Mouse (Mus musculus) bone marrow, adult 2 months (tissue): Measurements from ENCODE around the gene Prmt8. TPM values are rescaled to one million over a fixed set of nuclear protein-coding genes. Genes with fewer than 3 reads are reported as not detected.

Source experiments
- H3K27ac ChIP-seq: fragments of 200-500 bp; 2 replicates; pipeline ENCODE4 v1.5.1; 2012; ENCODE audit warnings: low read depth, mild to moderate bottlenecking, control low read depth, inconsistent platforms, low read length; ENCODE audit not compliant: control insufficient read depth, poor library complexity, insufficient read depth
- H3K4me1 ChIP-seq: fragments of 200-500 bp; 2 replicates; pipeline ENCODE4 v1.6.1; 2011; ENCODE audit warnings: low read length; ENCODE audit not compliant: control insufficient read depth, insufficient read depth
- H3K4me3 ChIP-seq: fragments of 200-500 bp; replicated peaks from 2 replicates; pipeline ENCODE3; 2011; ENCODE audit warnings: mild to moderate bottlenecking, low read depth, low read length, control low read depth; ENCODE audit not compliant: control insufficient read depth
- CTCF ChIP-seq: fragments of 200-500 bp; IDR thresholded peaks from 2 replicates; pipeline ENCODE4 v1.5.1; 2011; ENCODE audit warnings: low read length, control low read depth; ENCODE audit not compliant: control insufficient read depth, insufficient read depth
- POLR2A ChIP-seq: fragments of 200-500 bp; IDR thresholded peaks from 2 replicates; pipeline ENCODE4 v1.6.1; 2011; ENCODE audit warnings: low read depth, mild to moderate bottlenecking, control low read depth, low read length, borderline replicate concordance; ENCODE audit not compliant: control insufficient read depth
- WGBS: fragments of 180-500 bp; shearing (Covaris S2); methylation state at CpG from one replicate; pipeline ENCODE4 v1.1.7; 2018; 5-methylcytosine and 5-hydroxymethylcytosine counted together
- polyA plus RNA-seq: library from polyadenylated mRNA; stranded (reverse); fragments of >200 nt; gene quantifications from 2 replicates; pipeline ENCODE4 v1.2.4, GENCODE M21; 2011; ENCODE audit warnings: low replicate concordance; ENCODE audit not compliant: missing spikeins, insufficient read depth, insufficient read length

The Prmt8 gene
- polyA plus RNA-seq, 1 experiment: not detected

- no peak overlapping the region for H3K4me3 ChIP-seq
- TF ChIP-seq CTCF (no peak), POLR2A (no peak)
- no peaks in the 10 kb centered on the region for H3K4me1 ChIP-seq
- WGBS: 57% methylated on average over 3 of the region's 3 CpGs
- no peak overlapping the region for H3K27ac ChIP-seq
Observed at GRCm38 (mm10) chr6:127752681-127753080, 16.6 kb downstream of the Prmt8 start.

- TF ChIP-seq CTCF (no peak), POLR2A (no peak)
- WGBS: 82% methylated on average over 9 of the region's 9 CpGs
- no peak overlapping the region for H3K27ac ChIP-seq
Observed at GRCm38 (mm10) chr6:127751499-127751898, 17.8 kb downstream of the Prmt8 start.

GRCm38 (mm10) chr6:127748793-127749192, 20.5 kb downstream of the Prmt8 start:
- Histone ChIP-seq H3K4me1 (no peaks in the 10 kb centered on the region), H3K27ac (no peak overlapping the region), H3K4me3 (no peak overlapping the region)
- 71% methylated on average over 8 of the region's 8 CpGs for WGBS
- no peak for TF ChIP-seq CTCF
- no peak for TF ChIP-seq POLR2A

More at GRCm38 (mm10) chr6:127751499-127751898, 17.8 kb downstream of the Prmt8 start:
- H3K4me3 ChIP-seq: no peak overlapping the region
- H3K4me1 ChIP-seq: no peaks in the 10 kb centered on the region

GRCm38 (mm10) chr6:127742290-127742689, 27.0 kb downstream of the Prmt8 start:
- Histone ChIP-seq H3K27ac (no peak overlapping the region), H3K4me1 (no peaks in the 10 kb centered on the region), H3K4me3 (no peak overlapping the region)
- WGBS: 84% methylated on average over 12 of the region's 12 CpGs
- TF ChIP-seq CTCF (no peak), POLR2A (no peak)

GRCm38 (mm10) chr6:127741162-127741561, 28.1 kb downstream of the Prmt8 start:
- WGBS: 79% methylated on average over 6 of the region's 6 CpGs
- H3K4me1 ChIP-seq: no peaks in the 10 kb centered on the region
- H3K27ac ChIP-seq: no peak overlapping the region
- no peak for TF ChIP-seq CTCF
- no peak for TF ChIP-seq POLR2A
- H3K4me3 ChIP-seq: no peak overlapping the region

GRCm38 (mm10) chr6:127740711-127741110, 28.6 kb downstream of the Prmt8 start:
- TF ChIP-seq POLR2A (no peak), CTCF (no peak)
- no peak overlapping the region for H3K27ac ChIP-seq

GRCm38 (mm10) chr6:127739921-127740320, 29.4 kb downstream of the Prmt8 start:
- TF ChIP-seq CTCF (no peak), POLR2A (no peak)
- no peak overlapping the region for H3K4me3 ChIP-seq
- H3K27ac ChIP-seq: no peak overlapping the region
- no peaks in the 10 kb centered on the region for H3K4me1 ChIP-seq
- WGBS: 69% methylated on average over 5 of the region's 5 CpGs

More at GRCm38 (mm10) chr6:127740711-127741110, 28.6 kb downstream of the Prmt8 start:
- Histone ChIP-seq H3K4me1 (no peaks in the 10 kb centered on the region), H3K4me3 (no peak overlapping the region)
- 68% methylated on average over 9 of the region's 9 CpGs for WGBS

GRCm38 (mm10) chr6:127735130-127735981, 33.9 kb downstream of the Prmt8 start:
- 65% methylated on average over 13 of the region's 13 CpGs for WGBS
- no peak overlapping the region for H3K4me3 ChIP-seq
- no peak overlapping the region for H3K27ac ChIP-seq

More at GRCm38 (mm10) chr6:127735130-127735981, 33.9 kb downstream of the Prmt8 start:
- no peaks in the 10 kb centered on the region for H3K4me1 ChIP-seq
- TF ChIP-seq CTCF (no peak), POLR2A (no peak)
